Mouse (Mus musculus) limb, embryonic 13.5 days (tissue): Measurements from ENCODE around the gene Rbm47. TPM values are rescaled to one million over a fixed set of nuclear protein-coding genes. Genes with fewer than 3 reads are reported as not detected.

ENCODE experiments used
- ATAC-seq: fragments of 200-750 bp; cut with Nextera tagmentation; 2 replicates; pipeline ENCODE4 v1.8.0; 2017; ENCODE audit warnings: low read depth, moderate number of reproducible peaks, moderate TSS enrichment; ENCODE audit not compliant: low FRiP score
- H3K27ac ChIP-seq: fragments of 300-500 bp; sonication (generic); 2 replicates; pipeline ENCODE4 v1.5.1; 2015; ENCODE audit warnings: inconsistent platforms, mild to moderate bottlenecking, moderate library complexity
- H3K27me3 ChIP-seq: fragments of 300-500 bp; sonication (generic); 2 replicates; pipeline ENCODE4 v1.6.1; 2015; ENCODE audit warnings: mild to moderate bottlenecking, inconsistent platforms
- H3K36me3 ChIP-seq: fragments of 300-500 bp; sonication (generic); 2 replicates; pipeline ENCODE4 v1.6.1; 2015; ENCODE audit warnings: inconsistent platforms, mild to moderate bottlenecking, moderate library complexity
- H3K4me1 ChIP-seq: fragments of 300-500 bp; sonication (generic); 2 replicates; pipeline ENCODE4 v1.6.1; 2015; ENCODE audit warnings: inconsistent platforms
- H3K4me2 ChIP-seq: fragments of 300-500 bp; sonication (generic); replicated peaks from 2 replicates; pipeline ENCODE4 v1.6.1; 2015; ENCODE audit warnings: inconsistent platforms, mild to moderate bottlenecking, moderate library complexity
- H3K4me3 ChIP-seq: fragments of 300-500 bp; sonication (generic); 2 replicates; pipeline ENCODE4 v1.5.1; 2015; ENCODE audit warnings: moderate library complexity, mild to moderate bottlenecking, inconsistent platforms
- H3K9ac ChIP-seq: fragments of 300-500 bp; sonication (generic); 2 replicates; pipeline ENCODE4 v1.6.1; 2015; ENCODE audit warnings: mild to moderate bottlenecking, inconsistent platforms
- H3K9me3 ChIP-seq: fragments of 300-500 bp; sonication (generic); 2 replicates; pipeline ENCODE4 v1.6.1; 2016; ENCODE audit warnings: inconsistent platforms
- WGBS: fragments of 180-500 bp; shearing (Covaris S2); methylation state at CpG from one replicate; pipeline ENCODE4 v1.1.7; 2015; 5-methylcytosine and 5-hydroxymethylcytosine counted together
- polyA plus RNA-seq: library from polyadenylated mRNA; unstranded; fragments of >200 nt; fragmentation: Nextera tagmentation; extraction: Ambion mirVana; gene quantifications from 2 replicates; pipeline ENCODE4 v1.2.1, GENCODE M21; 2015

The Rbm47 gene
- polyA plus RNA-seq, 1 experiment from 2014 or later, result 4.0 TPM

DNA sequence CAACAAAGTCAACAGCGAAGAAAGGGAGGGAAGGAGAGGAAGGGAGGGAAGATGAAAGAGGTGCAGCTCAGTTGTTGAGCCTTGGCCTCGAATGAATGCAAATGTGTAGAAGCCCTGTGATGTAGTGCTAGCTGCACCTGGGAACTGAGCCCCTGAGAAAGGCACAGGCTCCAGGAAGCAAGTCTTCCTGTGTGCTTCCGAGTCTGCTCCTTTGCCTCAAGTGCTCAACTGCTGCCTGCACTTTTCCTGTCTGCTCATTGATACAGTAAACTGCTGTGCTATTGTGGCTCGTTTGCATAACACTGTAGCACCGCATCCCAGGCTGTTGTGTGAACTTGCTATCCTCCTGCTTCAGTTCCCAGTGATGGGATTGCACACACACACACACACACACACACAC, 19.4 kb downstream of the Rbm47 start:
- no peak for ATAC-seq
- Histone ChIP-seq H3K4me2 (no peak overlapping the region), H3K36me3 (no peaks in the 10 kb centered on the region), H3K4me3 (no peak overlapping the region), H3K9me3 (no peaks in the 10 kb centered on the region), H3K4me1 (peaks cover 13% of the 10 kb centered on the region), H3K27me3 (peaks cover 37% of the 10 kb centered on the region), H3K9ac (no peak overlapping the region), H3K27ac (no peak overlapping the region)
- WGBS, result 27% methylated on average over 5 of the region's 5 CpGs

DNA sequence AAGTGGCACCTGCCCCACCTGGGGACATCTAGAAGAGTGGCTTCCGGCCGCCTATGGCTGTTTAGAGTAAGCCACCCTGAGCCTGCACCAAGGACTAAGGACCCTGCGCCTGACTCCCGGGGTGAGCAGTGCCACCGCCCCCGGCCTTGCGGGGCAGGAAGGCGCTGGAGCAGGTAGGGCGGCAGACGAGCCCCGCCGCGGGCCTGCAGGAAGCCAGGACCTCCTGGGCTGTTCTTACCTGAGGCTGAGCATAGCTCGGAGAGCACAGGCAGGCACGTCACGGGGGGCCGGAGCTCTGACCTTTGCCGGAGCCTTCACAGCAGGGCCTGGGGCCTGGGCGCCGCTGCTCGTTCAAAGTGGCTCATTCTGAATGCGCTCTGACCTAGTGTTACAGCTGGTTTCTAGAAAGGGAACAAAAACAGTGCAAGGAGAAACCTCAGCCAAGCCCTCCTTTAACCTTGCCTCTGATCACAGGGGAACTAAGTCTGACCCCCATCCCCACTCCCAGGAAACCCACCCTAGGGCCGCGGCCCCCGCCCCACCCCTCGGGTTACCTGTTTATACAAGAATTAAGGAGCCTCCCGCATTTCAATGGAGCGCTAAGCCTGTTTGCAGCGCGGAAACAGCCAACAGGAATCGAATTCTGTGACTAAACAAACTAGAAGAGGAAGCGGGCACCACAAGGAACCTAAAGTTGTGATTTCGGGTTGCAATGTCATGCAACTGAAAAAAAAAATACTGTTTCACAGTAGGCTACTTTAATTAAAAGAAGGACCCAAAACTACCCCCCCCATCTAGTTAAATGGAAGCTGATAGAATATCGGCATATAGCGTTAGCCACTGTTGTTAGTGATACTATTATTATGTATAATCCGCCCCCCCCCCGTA, 21.4 kb downstream of the Rbm47 start:
- Histone ChIP-seq H3K27me3 (peaks cover 40% of the 10 kb centered on the region), H3K36me3 (no peaks in the 10 kb centered on the region), H3K27ac (peak overlapping the region; percentile 72), H3K4me2 (peak overlapping the region; percentile 93), H3K4me1 (peaks cover 13% of the 10 kb centered on the region), H3K9ac (peak overlapping the region; percentile 73), H3K9me3 (no peaks in the 10 kb centered on the region), H3K4me3 (peak overlapping the region; percentile 54)
- 9% methylated on average over 37 of the region's 37 CpGs for WGBS
- peak; percentile 45 for ATAC-seq

DNA sequence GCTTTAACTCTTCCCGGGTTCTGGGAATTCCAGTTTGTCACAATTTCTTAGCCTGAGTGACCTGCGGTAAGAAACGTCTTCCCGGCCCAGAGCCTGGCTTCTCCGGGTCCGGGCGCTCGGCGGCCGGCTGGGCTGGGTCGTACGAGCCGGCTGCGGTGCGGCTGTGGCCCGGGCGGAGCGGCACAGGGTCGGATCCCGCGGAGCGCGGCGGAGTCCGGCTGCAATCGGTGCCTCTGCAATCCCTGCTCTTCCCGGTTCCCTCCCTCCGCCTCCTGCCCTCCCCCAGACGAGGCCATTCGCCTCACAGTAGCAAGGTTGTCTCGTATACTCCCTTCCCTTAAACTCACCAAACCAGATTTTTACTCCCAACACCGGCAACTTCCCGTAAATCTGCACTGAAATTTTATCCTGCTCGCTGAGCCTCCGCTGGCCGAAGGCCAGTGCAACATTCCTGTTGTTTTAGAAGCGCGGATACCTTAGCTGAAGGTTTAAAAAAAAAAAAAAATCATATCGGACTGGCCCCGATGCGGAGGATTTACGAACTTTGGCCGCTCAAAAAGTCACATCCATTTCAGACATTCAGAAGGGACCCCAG, 22.1 kb downstream of the Rbm47 start:
- Histone ChIP-seq H3K4me3 (peak overlapping the region; percentile 54), H3K36me3 (no peaks in the 10 kb centered on the region), H3K27ac (peak overlapping the region; percentile 72), H3K9me3 (no peaks in the 10 kb centered on the region), H3K4me2 (peak overlapping the region; percentile 93), H3K9ac (peak overlapping the region; percentile 73), H3K27me3 (peaks cover 40% of the 10 kb centered on the region), H3K4me1 (peaks cover 13% of the 10 kb centered on the region)
- ATAC-seq, result peak; percentile 76
- under 1% methylated on average over 43 of the region's 43 CpGs for WGBS

DNA sequence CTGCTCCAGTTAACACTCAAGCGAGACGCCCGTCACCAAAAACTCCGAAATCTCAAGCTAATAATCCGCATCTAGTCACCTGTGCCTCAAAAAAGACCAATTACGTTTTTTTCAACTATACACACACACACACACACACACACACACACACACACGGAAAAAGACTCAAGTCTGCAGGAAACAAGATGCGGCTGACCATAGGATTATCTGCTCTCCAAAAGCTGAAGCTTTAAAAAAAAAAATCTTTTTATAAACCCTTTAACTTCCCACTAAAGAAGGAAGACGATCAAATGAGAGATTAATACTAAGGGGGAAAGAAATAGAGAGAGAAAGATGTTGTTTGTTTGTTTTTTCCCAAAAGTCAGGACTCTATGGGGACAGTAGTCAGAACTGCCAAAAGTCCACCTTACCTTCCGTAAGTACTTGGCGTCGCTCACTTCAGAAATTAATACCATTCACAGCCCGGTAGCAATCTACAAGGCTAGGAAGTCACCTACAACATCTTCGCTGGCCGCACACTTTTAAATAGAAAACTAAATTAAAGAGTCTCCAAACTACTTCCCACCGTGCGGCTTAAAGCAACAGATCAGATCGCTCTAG, 22.7 kb downstream of the Rbm47 start:
- H3K4me1 ChIP-seq, result peaks cover 13% of the 10 kb centered on the region
- ATAC-seq, result no peak
- H3K9ac ChIP-seq, result peak overlapping the region; percentile 73
- H3K9me3 ChIP-seq, result no peaks in the 10 kb centered on the region
- H3K27ac ChIP-seq, result no peak overlapping the region
- peaks cover 40% of the 10 kb centered on the region for H3K27me3 ChIP-seq
- 2% methylated on average over 18 of the region's 18 CpGs for WGBS
- peak overlapping the region; percentile 93 for H3K4me2 ChIP-seq
- H3K36me3 ChIP-seq, result no peaks in the 10 kb centered on the region
- peak overlapping the region; percentile 54 for H3K4me3 ChIP-seq

DNA sequence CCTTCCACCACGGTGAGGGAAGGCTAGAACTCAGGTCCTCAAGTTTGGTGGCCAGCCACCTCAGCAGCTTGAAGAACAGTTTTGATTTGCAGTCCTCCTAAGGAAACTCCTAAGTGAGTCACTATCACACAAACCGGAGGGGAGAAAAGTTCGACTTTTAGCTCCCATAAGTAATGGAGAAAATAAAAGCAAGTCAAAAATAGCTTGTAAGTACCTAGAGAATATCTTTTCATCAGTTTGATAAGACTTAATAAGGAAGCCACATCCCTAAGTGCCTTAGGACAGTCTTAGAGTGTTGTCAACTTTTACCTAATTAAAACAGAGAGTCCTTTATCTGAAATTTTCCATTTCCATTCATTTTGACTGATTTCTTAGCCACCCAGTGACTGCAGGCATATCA, 23.3 kb downstream of the Rbm47 start:
- H3K9me3 ChIP-seq, result no peaks in the 10 kb centered on the region
- H3K4me2 ChIP-seq, result peak overlapping the region; percentile 93
- WGBS, result 25% methylated on average over 3 of the region's 3 CpGs
- peaks cover 10% of the 10 kb centered on the region for H3K4me1 ChIP-seq
- no peaks in the 10 kb centered on the region for H3K36me3 ChIP-seq
- peak overlapping the region; percentile 54 for H3K4me3 ChIP-seq
- H3K27ac ChIP-seq, result no peak overlapping the region
- H3K27me3 ChIP-seq, result peaks cover 40% of the 10 kb centered on the region
- no peak for ATAC-seq
- no peak overlapping the region for H3K9ac ChIP-seq

DNA sequence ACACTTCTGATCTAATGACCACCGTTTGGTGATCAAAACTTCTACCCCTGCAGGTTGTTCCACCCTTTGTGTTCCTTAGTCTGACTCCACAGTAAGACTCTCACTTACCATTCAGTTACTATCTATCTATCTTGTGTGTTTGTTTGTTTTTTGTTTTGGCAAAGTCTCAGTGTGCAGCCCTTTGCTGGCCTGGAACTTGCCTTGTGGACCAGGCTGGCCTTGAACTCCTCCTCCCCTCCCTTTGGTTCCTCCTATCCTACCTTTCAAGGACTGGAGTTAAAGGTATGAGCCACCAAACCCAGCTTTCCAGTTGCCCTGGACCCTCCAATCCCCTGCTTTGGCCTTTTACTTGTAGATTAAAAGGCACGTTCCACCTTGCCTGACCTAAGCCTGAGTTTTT, 23.8 kb downstream of the Rbm47 start:
- Histone ChIP-seq H3K4me1 (peaks cover 9% of the 10 kb centered on the region), H3K9me3 (no peaks in the 10 kb centered on the region), H3K36me3 (no peaks in the 10 kb centered on the region), H3K27me3 (peaks cover 40% of the 10 kb centered on the region), H3K27ac (no peak overlapping the region), H3K4me2 (no peak overlapping the region), H3K4me3 (no peak overlapping the region), H3K9ac (no peak overlapping the region)
- WGBS, result 63% methylated on average over 2 of the region's 2 CpGs
- ATAC-seq, result no peak

DNA sequence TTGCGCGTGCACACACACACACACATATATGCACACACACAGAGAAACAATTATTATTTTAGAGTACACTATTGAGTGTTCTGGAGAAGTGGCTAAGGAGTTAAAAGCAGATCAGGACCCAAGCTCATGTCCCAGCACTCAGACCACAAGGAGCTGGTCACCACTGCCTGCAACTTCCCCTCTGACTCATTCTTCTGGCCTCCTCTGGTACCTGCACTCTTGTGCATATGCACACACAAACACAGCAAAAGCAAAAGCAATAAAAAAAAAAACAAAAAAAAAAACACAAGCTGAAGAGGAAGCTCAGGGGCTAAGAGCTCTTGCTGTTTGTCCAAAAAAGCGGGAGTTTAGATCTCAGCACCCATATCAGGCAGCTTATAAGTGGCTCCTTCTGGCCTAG, 25.6 kb downstream of the Rbm47 start:
- Histone ChIP-seq H3K27ac (no peak overlapping the region), H3K9me3 (no peaks in the 10 kb centered on the region), H3K36me3 (no peaks in the 10 kb centered on the region), H3K27me3 (peaks cover 29% of the 10 kb centered on the region), H3K4me3 (no peak overlapping the region), H3K4me2 (no peak overlapping the region), H3K9ac (no peak overlapping the region), H3K4me1 (peaks cover 9% of the 10 kb centered on the region)
- ATAC-seq, result no peak
- WGBS, result 93% methylated on average over 3 of the region's 3 CpGs

DNA sequence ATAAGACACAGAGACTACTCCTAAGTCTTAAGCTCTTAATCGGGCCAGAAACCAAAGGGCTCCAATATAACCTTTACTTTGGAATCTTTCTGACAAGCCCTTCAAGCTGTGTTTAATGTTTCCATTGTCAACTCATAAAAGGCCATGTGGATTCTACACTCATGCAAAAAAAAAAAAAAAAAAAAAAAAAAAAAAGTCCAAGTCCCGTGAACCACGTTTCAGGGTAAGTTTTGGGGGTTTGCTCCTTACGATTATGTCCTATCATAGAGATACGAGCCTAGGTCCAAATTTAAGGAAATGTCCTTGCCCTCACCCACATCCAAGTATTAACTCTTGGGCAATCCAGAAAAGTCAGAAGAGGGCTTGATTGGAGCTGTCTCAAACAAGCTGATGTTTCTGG, 27.3 kb downstream of the Rbm47 start:
- ATAC-seq, result no peak
- peaks cover 17% of the 10 kb centered on the region for H3K27me3 ChIP-seq
- H3K4me2 ChIP-seq, result no peak overlapping the region
- H3K27ac ChIP-seq, result no peak overlapping the region
- no peak overlapping the region for H3K9ac ChIP-seq
- no peaks in the 10 kb centered on the region for H3K9me3 ChIP-seq
- no peaks in the 10 kb centered on the region; the same call in 1 of the 2 replicates for H3K4me1 ChIP-seq
- no peak overlapping the region for H3K4me3 ChIP-seq
- 72% methylated on average over 5 of the region's 5 CpGs for WGBS
- H3K36me3 ChIP-seq, result no peaks in the 10 kb centered on the region

DNA sequence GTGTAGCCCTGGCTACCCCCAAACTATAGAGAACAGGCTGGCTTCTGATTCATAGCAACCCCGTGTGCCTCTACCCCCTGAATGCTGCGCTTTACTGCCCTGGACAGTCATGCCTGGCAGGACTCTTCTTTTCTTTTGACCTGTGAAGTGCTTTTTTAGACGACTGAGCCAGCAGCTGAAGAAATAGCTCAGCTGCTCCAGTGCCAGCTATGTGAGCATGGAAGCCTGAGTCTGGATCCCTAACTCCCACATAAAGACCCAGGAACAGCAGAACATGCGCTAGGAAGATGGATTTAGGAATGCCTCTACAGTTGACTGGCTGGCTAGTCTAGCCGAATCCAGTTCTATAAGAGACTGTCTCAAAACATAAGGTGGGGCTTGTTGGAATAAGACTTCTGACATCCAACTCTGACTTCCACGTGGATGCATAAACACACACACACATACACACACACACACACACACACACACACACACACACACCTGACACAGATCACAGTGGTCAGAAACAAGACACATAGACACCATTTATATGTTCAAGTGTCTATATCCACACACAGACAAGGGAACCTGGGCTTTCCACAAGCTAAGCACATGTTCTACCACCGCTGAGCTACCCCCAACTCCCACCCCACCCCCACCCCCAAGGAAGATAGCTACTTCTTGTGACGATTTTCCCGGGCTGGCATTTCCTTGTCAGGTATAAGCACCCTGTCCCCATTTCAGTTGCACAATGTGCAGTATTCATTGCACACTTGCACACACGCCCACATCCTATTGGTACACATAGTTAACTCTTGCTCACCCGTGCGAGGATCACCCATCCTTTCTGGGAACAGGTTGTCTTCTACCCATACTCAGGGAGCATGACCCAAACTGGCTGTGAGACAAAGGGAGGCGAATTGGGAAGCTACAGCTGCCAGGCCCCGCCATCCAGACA, 29.6 kb downstream of the Rbm47 start:
- Histone ChIP-seq H3K27ac (no peak overlapping the region), H3K27me3 (peaks cover 5% of the 10 kb centered on the region), H3K4me1 (peaks cover 5% of the 10 kb centered on the region; the same call in 1 of the 2 replicates), H3K9ac (no peak overlapping the region), H3K4me3 (no peak overlapping the region), H3K36me3 (no peaks in the 10 kb centered on the region), H3K4me2 (no peak overlapping the region), H3K9me3 (no peaks in the 10 kb centered on the region)
- 84% methylated on average over 14 of the region's 14 CpGs for WGBS
- ATAC-seq, result no peak

DNA sequence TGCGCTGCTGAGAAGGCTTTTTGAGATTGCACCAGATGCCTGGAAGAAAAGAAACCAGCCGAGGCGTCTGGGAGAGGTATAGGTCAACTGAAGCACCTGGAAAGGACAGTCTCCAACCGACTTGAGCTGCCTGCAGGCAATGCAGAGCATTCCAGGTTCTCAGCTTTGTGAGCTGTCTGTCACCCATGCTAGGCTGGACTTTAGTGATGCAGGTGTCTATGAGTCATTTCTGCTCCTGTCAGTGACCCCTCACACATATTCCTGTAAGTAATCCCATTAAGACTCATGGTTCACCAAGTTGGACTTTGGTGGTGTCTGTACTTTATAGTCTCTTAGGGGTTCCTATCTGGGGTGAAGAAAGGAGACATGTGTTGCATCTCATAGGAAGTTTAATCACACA, 31.4 kb downstream of the Rbm47 start:
- Histone ChIP-seq H3K4me2 (no peak overlapping the region), H3K36me3 (no peaks in the 10 kb centered on the region), H3K27me3 (peaks cover 3% of the 10 kb centered on the region; the same call in 1 of the 2 replicates), H3K9ac (no peak overlapping the region), H3K27ac (no peak overlapping the region), H3K9me3 (no peaks in the 10 kb centered on the region), H3K4me3 (no peak overlapping the region), H3K4me1 (peaks cover 5% of the 10 kb centered on the region; the same call in 1 of the 2 replicates)
- no peak for ATAC-seq
- 84% methylated on average over 4 of the region's 4 CpGs for WGBS

DNA sequence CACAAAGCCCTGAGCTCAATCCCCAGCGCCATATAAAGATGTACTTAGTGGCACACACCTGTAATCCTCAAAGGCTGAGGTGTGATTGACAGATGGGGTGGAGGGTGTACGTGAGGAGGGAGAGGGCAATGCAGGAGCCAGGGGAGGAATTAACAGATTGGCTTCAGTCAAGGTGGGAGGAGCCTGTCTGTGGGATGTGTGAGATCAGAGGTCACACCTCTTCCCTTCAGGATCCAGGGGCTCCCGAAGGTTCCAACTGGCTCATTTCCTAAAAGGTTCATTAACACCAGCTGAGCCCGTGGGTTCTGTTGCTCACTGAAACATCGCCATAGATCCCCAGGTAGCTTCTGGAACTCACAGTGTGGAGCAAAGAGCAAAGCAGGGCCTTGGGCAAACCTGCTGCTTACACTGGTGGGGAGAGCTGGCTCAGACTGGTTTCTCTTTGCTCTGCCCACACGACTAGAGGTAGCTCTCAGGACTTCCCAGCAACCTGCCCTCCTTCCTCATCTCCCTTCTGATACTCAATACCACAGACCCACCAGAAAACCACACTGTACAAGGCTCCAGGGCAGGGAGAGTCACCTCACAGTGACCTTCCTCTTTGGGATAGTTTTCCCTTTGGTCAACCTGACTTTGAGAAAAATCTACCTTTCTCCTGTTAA, 33.2 kb downstream of the Rbm47 start:
- Histone ChIP-seq H3K9ac (no peak overlapping the region), H3K4me3 (no peak overlapping the region), H3K9me3 (no peaks in the 10 kb centered on the region), H3K36me3 (no peaks in the 10 kb centered on the region), H3K4me2 (no peak overlapping the region), H3K27me3 (peaks cover 3% of the 10 kb centered on the region; the same call in 1 of the 2 replicates), H3K27ac (no peak overlapping the region), H3K4me1 (peaks cover 5% of the 10 kb centered on the region; the same call in 1 of the 2 replicates)
- 16% methylated on average over 6 of the region's 6 CpGs for WGBS
- no peak for ATAC-seq
